Mouse (Mus musculus) cerebellum, postnatal 14 days (tissue): ENCODE data around the gene Gm49510.
"Not testable (repeated sequence)": the region's sequence is repeated elsewhere in the genome, so short reads cannot be mapped to it uniquely, and the experiment has no call there.

Experiments used
- DNase-seq, 2 experiments: peaks; one replicate each; pipeline ENCODE4 v3.0.0; 2021; ENCODE audit warnings: mixed read lengths in 2 of 2

The Gm49510 gene

GRCm38 (mm10) chr15:78878792-78879516 lies 20.5 kb upstream of the Gm49510 start:
- not testable (repeated sequence) for DNase-seq

GRCm38 (mm10) chr15:78880432-78880831 lies 19.0 kb upstream of the Gm49510 start:
- DNase-seq: peak in 1 of 2 experiments; percentile 44

- no peak for DNase-seq
Measured at GRCm38 (mm10) chr15:78881828-78882227, 17.6 kb upstream of the Gm49510 start.

GRCm38 (mm10) chr15:78889401-78889853 lies 10.0 kb upstream of the Gm49510 start:
- DNase-seq: no peak

GRCm38 (mm10) chr15:78892440-78892839 lies 7.0 kb upstream of the Gm49510 start:
- no peak for DNase-seq

GRCm38 (mm10) chr15:78894726-78895125 lies 4.7 kb upstream of the Gm49510 start:
- no peak for DNase-seq

- peak in 1 of 2 experiments; percentile 46 for DNase-seq
Measured at GRCm38 (mm10) chr15:78895741-78896140, 3.7 kb upstream of the Gm49510 start.

- DNase-seq: no peak
Measured at GRCm38 (mm10) chr15:78896149-78896548, 3.3 kb upstream of the Gm49510 start.

GRCm38 (mm10) chr15:78897488-78897887 lies 2.0 kb upstream of the Gm49510 start:
- no peak for DNase-seq

GRCm38 (mm10) chr15:78898507-78899001 lies 913 bp upstream of the Gm49510 start:
- DNase-seq: no peak

GRCm38 (mm10) chr15:78899740-78900584 lies 495 bp downstream of the Gm49510 start, which contains the start of gene Sh3bp1:
TSS of gene Sh3bp1 (plus strand) at chr15:78899768.
- DNase-seq: peak; percentile 48 to 53

- DNase-seq: no peak
Measured at GRCm38 (mm10) chr15:78900585-78901421, 1.3 kb downstream of the Gm49510 start.

- no peak for DNase-seq
Measured at GRCm38 (mm10) chr15:78901422-78901789, 1.9 kb downstream of the Gm49510 start.

- peak; percentile 93 to 95 for DNase-seq
Measured at GRCm38 (mm10) chr15:78903243-78903642, 3.8 kb downstream of the Gm49510 start.

- no peak for DNase-seq
Measured at GRCm38 (mm10) chr15:78908399-78908798, 8.9 kb downstream of the Gm49510 start.

GRCm38 (mm10) chr15:78908982-78909381 lies 9.5 kb downstream of the Gm49510 start:
- no peak for DNase-seq

- DNase-seq: peak; percentile 77 to 86
Measured at GRCm38 (mm10) chr15:78912040-78912439, 12.6 kb downstream of the Gm49510 start.

- peak; percentile 99 for DNase-seq
Measured at GRCm38 (mm10) chr15:78913632-78914090, 14.2 kb downstream of the Gm49510 start, which contains the start of gene Pdxp. TSS of gene Pdxp (plus strand) at chr15:78913919.

GRCm38 (mm10) chr15:78914091-78914822 lies 14.8 kb downstream of the Gm49510 start:
- DNase-seq: peak; percentile 83 to 84

- no peak for DNase-seq
Measured at GRCm38 (mm10) chr15:78914823-78915659, 15.6 kb downstream of the Gm49510 start.

GRCm38 (mm10) chr15:78915660-78916017 lies 16.2 kb downstream of the Gm49510 start:
- DNase-seq: peak; percentile 81 to 82
